Mouse (Mus musculus): Measurements from ENCODE around the gene Baz1b.
A peak's percentile ranks its signal among the peaks of the same experiment; 100 is the strongest.

Gene Baz1b

GRCm38 (mm10) chr5:135186621-135187348, at the start of gene Baz1b:
Gene Baz1b (plus strand): TSS chr5:135187264.
- DNase-seq (ENCODE audit: low read depth, low spot score), result peak; percentile 97

GRCm38 (mm10) chr5:135139881-135140280, 47.2 kb upstream of the Baz1b start:
- no peak for DNase-seq (ENCODE audit: low read depth, low spot score)

GRCm38 (mm10) chr5:135144469-135144868, 42.6 kb upstream of the Baz1b start:
- DNase-seq (ENCODE audit: low read depth, low spot score), result no peak

GRCm38 (mm10) chr5:135145532-135145931, 41.5 kb upstream of the Baz1b start:
- no peak for DNase-seq (ENCODE audit: low read depth, low spot score)

- DNase-seq (ENCODE audit: low read depth, low spot score), result no peak
These were observed 41.1 kb upstream of the Baz1b start for GRCm38 (mm10) chr5:135145955-135146354.

- DNase-seq (ENCODE audit: low read depth, low spot score), result no peak
These were observed 38.4 kb upstream of the Baz1b start for GRCm38 (mm10) chr5:135148715-135149052.

GRCm38 (mm10) chr5:135149053-135149819, 37.8 kb upstream of the Baz1b start, which contains the start of gene Tbl2:
Gene Tbl2 (plus strand): TSS chr5:135149657.
- DNase-seq (ENCODE audit: low read depth, low spot score), result peak; percentile 99

GRCm38 (mm10) chr5:135149820-135150178, 37.3 kb upstream of the Baz1b start:
- DNase-seq (ENCODE audit: low read depth, low spot score), result no peak

- DNase-seq (ENCODE audit: low read depth, low spot score), result no peak
These were observed 30.6 kb upstream of the Baz1b start for GRCm38 (mm10) chr5:135156496-135156895.

GRCm38 (mm10) chr5:135161221-135161620, 25.8 kb upstream of the Baz1b start:
- no peak for DNase-seq (ENCODE audit: low read depth, low spot score)

GRCm38 (mm10) chr5:135161650-135162049, 25.4 kb upstream of the Baz1b start:
- DNase-seq (ENCODE audit: low read depth, low spot score), result no peak

- no peak for DNase-seq (ENCODE audit: low read depth, low spot score)
These were observed 24.7 kb upstream of the Baz1b start for GRCm38 (mm10) chr5:135162361-135162760.

GRCm38 (mm10) chr5:135162821-135163220, 24.2 kb upstream of the Baz1b start:
- no peak for DNase-seq (ENCODE audit: low read depth, low spot score)

GRCm38 (mm10) chr5:135166909-135167308, 20.2 kb upstream of the Baz1b start:
- DNase-seq (ENCODE audit: low read depth, low spot score), result no peak

GRCm38 (mm10) chr5:135167469-135167868, 19.6 kb upstream of the Baz1b start:
- DNase-seq (ENCODE audit: low read depth, low spot score), result no peak

- DNase-seq (ENCODE audit: low read depth, low spot score), result peak; percentile 89
These were observed 18.7 kb upstream of the Baz1b start, which contains the start of gene Bcl7b for GRCm38 (mm10) chr5:135168063-135169062. Gene Bcl7b (plus strand): TSS chr5:135168283.

GRCm38 (mm10) chr5:135169479-135169878, 17.6 kb upstream of the Baz1b start:
- DNase-seq (ENCODE audit: low read depth, low spot score), result no peak

GRCm38 (mm10) chr5:135171688-135172220, 15.3 kb upstream of the Baz1b start:
- DNase-seq (ENCODE audit: low read depth, low spot score), result no peak

- no peak for DNase-seq (ENCODE audit: low read depth, low spot score)
These were observed 14.1 kb upstream of the Baz1b start for GRCm38 (mm10) chr5:135172986-135173385.

GRCm38 (mm10) chr5:135175086-135175485, 12.0 kb upstream of the Baz1b start:
- DNase-seq (ENCODE audit: low read depth, low spot score), result no peak

GRCm38 (mm10) chr5:135178523-135178922, 8.5 kb upstream of the Baz1b start:
- DNase-seq (ENCODE audit: low read depth, low spot score), result no peak

Measured in retina, postnatal 7 days (tissue).